Mouse (Mus musculus): ENCODE measurements around the gene Aifm3.

DNA sequence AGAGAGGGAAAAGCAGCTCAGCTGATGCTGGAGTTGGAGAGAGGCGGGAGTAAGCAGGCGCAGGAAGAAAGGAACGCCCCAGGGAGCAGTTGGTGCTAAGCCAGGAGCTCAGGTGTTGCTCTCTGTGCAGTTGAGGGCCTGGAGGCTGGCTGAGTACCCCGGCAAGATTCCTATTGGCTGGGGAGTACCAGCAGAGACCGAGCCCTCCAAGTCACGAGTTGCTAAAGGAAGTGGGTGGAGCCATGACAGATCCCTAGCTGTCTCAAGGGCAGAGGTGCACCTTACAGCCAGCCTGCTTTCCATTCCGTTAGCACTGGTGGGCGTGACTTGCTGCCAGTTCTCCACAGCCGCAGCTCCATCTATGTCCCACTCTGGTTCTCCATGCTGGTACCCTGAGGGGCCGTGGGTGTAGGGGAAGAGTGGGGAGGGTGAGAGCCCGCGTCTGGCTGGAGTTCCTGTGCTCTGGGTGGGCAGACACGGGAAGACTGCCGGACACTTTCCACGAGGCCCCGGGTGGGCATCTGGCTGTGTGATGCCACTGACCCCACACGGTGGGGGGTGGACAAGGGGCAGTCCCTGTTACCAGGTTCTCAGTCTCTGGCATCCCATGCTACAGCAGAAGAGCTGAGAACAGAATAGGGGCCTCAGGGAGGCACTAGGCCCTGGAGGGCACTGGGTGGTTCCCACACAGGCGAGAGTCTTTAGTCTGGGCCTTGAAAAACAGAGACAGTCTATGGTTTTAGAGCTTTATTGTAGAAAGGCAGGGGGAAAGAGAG lies 64.7 kb downstream of the Aifm3 start:
- no peak for TF ChIP-seq TAL1 (IDR thresholded peaks at IDR 0.05; ENCODE audit: low read length)
- TF ChIP-seq GATA1 (IDR thresholded peaks at IDR 0.05; ENCODE audit: low read length), result no peak

All from erythroblast, embryonic 14.5 days (primary cell).